Mouse (Mus musculus) heart, adult 18-20 months (tissue): ENCODE measurements around the gene Cblc. TPM values are rescaled to one million over a fixed set of nuclear protein-coding genes. Genes with fewer than 3 reads are reported as not detected.

Experiments
- DNase-seq, 2 experiments: peaks; one replicate each; pipeline ENCODE4 v3.0.0; 2021 to 2022; ENCODE audit warnings: mixed read lengths in 1 of 2
- total RNA-seq, 2 experiments: library from RNA; stranded (reverse); gene quantifications; 2 replicates each; pipeline ENCODE4 v1.2.3; 2021

Gene Cblc
- total RNA-seq, 2 experiments from 2014 or later = 0.35 to 0.75 TPM

- peak in 1 of 2 experiments; percentile 46 for DNase-seq
These were observed 45.6 kb downstream of the Cblc start for GRCm38 (mm10) chr7:19751070-19751383.

GRCm38 (mm10) chr7:19750217-19751069 is 46.2 kb downstream of the Cblc start, which contains the start of gene Nectin2:
Nectin2 (minus strand) TSS chr7:19750483.
- DNase-seq = peak; percentile 94

- DNase-seq = peak; percentile 98
These were observed 47.0 kb downstream of the Cblc start for GRCm38 (mm10) chr7:19749389-19750216.

GRCm38 (mm10) chr7:19748219-19749195 is 48.1 kb downstream of the Cblc start:
- DNase-seq = no peak

GRCm38 (mm10) chr7:19747420-19748218 is 49.0 kb downstream of the Cblc start:
- no peak for DNase-seq

GRCm38 (mm10) chr7:19746426-19747201 is 50.0 kb downstream of the Cblc start:
- no peak for DNase-seq

- no peak for DNase-seq
These were observed 50.6 kb downstream of the Cblc start for GRCm38 (mm10) chr7:19745971-19746370.

- peak; percentile 76 to 89 for DNase-seq
These were observed 51.8 kb downstream of the Cblc start for GRCm38 (mm10) chr7:19744590-19745385.

GRCm38 (mm10) chr7:19743791-19744190 is 52.8 kb downstream of the Cblc start:
- no peak for DNase-seq

GRCm38 (mm10) chr7:19742468-19742867 is 54.1 kb downstream of the Cblc start:
- DNase-seq = no peak

GRCm38 (mm10) chr7:19741329-19742031 is 55.1 kb downstream of the Cblc start:
- peak in 1 of 2 experiments; percentile 25 for DNase-seq

- no peak for DNase-seq
These were observed 56.3 kb downstream of the Cblc start for GRCm38 (mm10) chr7:19740269-19740668.

GRCm38 (mm10) chr7:19738771-19739170 is 57.8 kb downstream of the Cblc start:
- no peak for DNase-seq

GRCm38 (mm10) chr7:19736389-19737057 is 60.1 kb downstream of the Cblc start:
- DNase-seq = no peak

GRCm38 (mm10) chr7:19734178-19734666 is 62.4 kb downstream of the Cblc start:
- DNase-seq = peak in 1 of 2 experiments; percentile 48
